Mouse (Mus musculus): Measurements from ENCODE around the gene Ociad1. TPM values are rescaled to one million over a fixed set of nuclear protein-coding genes. Genes with fewer than 3 reads are reported as not detected.
A peak's percentile ranks its signal among the peaks of the same experiment; 100 is the strongest.

Gene Ociad1
- polyA plus RNA-seq (2012; rRNA removed): 14.8 and 16.0 TPM in 2 replicates

DNA sequence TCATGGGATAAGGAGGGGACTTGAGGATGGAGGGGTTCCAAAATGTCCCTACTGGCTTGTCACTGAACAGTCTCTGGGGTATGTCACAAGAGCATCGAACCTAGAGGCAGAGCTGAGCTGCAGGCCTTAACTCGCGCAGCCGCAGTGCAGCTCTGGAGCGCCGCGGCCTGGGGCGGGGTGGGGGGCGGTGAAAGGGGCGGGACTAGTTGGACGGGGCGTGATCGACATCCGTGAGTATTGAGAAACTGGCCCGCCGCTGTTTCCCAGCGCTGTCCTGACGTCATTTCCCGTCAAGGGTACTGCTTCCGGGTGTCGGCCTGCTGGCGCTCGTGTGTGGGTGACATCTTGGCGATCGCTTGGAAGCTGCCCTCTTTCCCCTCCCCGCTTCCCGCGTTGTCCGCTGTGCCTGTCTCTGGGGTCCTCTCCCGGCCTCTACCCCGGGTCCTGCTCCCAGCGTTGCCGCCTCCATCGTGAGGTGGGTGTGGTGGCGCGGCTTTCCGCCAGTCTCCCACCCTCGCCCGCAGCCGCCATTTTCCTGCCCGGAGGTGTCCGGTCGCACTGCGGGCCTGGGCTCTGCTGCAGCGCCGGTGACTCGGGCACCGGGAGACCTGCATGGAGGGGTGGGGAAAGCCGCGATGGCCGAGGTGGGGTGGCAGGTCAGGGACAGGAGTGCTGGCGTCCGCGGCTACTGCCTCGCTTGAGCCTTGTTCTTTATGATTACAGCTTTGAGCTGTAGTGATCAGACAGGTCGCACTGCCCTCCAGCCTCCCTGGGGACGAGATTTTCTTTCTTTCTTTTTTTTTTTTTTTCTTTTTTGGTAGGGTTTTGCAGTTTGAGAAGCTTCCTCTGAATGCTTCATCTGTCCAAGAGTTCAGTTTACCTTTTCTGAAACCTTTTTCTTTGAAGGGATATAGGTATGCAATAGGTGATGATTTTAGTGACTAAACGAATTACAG, at the start of gene Ociad1:
TSS of gene Ociad1 (plus strand) at position 283 of the 956 bp plus-strand sequence.
- Histone ChIP-seq H3K4me1 (ENCODE audit: control insufficient read depth, insufficient read depth, insufficient read length, low read length) (peaks cover 5% of the 10 kb centered on the region; the same call in 1 of the 2 replicates), H3K27me3 (ENCODE audit: control insufficient read depth, insufficient read depth, low read length) (no peaks in the 10 kb centered on the region), H3K36me3 (ENCODE audit: control insufficient read depth, insufficient read depth, low read length) (peaks cover 15% of the 10 kb centered on the region), H3K4me3 (ENCODE audit: low read depth, low read length) (peak within 1 kb of the TSS; percentile 100), H3K27ac (ENCODE audit: insufficient read depth, low read depth, low read length) (peak within 1 kb of the TSS; percentile 93)
- peak; percentile 92 for TF ChIP-seq POLR2A (IDR thresholded peaks at IDR 0.05; ENCODE audit: low read depth, low read length)
- no peak for TF ChIP-seq CTCF (IDR thresholded peaks at IDR 0.05; ENCODE audit: extremely low read depth, insufficient read length, insufficient replicate concordance, low read depth, low read length)
- WGBS: 1% methylated on average over 58 of the region's 58 CpGs

DNA sequence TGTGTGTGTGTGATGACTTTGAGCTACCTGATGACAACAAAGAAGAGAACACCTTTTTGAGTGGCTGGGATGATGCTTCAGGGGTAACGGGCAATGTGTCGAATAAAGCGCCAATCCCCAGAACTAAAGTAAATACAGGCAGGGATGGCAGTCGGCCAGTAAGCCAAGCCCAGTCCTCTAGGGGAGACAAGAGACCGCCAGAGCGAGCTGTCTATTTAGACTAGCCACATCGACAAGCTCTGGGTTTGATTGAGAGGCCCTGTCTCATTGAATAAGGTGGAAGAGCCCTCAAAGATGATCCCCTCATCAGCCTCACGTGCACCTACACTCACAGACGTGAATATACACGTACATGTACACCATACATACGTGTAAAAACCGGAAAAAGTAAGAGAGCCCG, 48.2 kb upstream of the Ociad1 start:
- Histone ChIP-seq H3K4me1 (ENCODE audit: control insufficient read depth, insufficient read depth, insufficient read length, low read length) (peaks cover 11% of the 10 kb centered on the region), H3K4me3 (ENCODE audit: low read depth, low read length) (no peak overlapping the region), H3K27ac (ENCODE audit: insufficient read depth, low read depth, low read length) (no peak overlapping the region), H3K36me3 (ENCODE audit: control insufficient read depth, insufficient read depth, low read length) (0 out of 2 replicates have a peak, but pooled peaks cover 1% of the 10 kb centered on the region), H3K27me3 (ENCODE audit: control insufficient read depth, insufficient read depth, low read length) (no peaks in the 10 kb centered on the region)
- 35% methylated on average over 13 of the region's 13 CpGs for WGBS
- TF ChIP-seq POLR2A (IDR thresholded peaks at IDR 0.05; ENCODE audit: low read depth, low read length): no peak
- TF ChIP-seq CTCF (IDR thresholded peaks at IDR 0.05; ENCODE audit: extremely low read depth, insufficient read length, insufficient replicate concordance, low read depth, low read length): no peak

DNA sequence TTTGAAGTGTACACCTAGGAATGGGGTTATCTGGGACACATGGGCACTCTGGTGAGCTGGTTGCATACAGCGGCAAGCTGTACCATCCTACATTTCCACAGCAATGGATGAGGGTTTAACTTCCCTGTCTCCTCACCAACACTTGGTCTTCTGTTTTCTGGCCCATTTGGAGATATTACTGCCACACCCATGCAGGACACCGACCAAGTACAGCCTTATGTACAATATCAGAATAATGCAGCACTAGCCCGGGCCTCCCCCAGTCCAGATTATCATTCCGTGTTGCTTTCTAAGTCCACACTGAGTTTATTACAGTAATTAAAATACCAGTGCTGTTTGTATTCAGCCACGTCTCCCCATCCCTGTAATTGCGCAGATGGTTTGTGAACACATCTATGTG, 46.2 kb upstream of the Ociad1 start:
- Histone ChIP-seq H3K27ac (ENCODE audit: insufficient read depth, low read depth, low read length) (no peak overlapping the region), H3K4me1 (ENCODE audit: control insufficient read depth, insufficient read depth, insufficient read length, low read length) (peaks cover 13% of the 10 kb centered on the region), H3K36me3 (ENCODE audit: control insufficient read depth, insufficient read depth, low read length) (peaks cover 1% of the 10 kb centered on the region), H3K27me3 (ENCODE audit: control insufficient read depth, insufficient read depth, low read length) (no peaks in the 10 kb centered on the region), H3K4me3 (ENCODE audit: low read depth, low read length) (no peak overlapping the region)
- 46% methylated on average over 6 of the region's 6 CpGs for WGBS
- TF ChIP-seq CTCF (IDR thresholded peaks at IDR 0.05; ENCODE audit: extremely low read depth, insufficient read length, insufficient replicate concordance, low read depth, low read length) (no peak), POLR2A (IDR thresholded peaks at IDR 0.05; ENCODE audit: low read depth, low read length) (no peak)

DNA sequence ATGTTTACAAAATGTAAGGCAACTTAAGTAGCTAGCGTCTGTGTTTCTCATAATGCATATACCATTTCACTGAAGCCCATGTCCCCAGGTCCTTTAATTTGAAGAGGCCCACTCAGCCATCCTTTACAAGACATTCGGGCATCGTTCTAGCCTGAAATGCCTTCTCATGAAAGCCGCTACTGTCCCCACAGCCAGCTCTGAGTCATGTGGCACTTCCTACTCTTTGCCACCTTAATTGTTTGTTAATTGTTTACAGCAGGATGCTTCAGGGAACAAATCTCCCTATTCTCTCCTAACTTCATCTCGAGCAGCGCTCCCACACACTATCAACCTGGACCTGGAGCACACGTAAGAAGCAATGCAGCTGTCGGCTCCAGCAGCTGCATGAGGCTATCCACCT, 44.4 kb upstream of the Ociad1 start:
- TF ChIP-seq POLR2A (IDR thresholded peaks at IDR 0.05; ENCODE audit: low read depth, low read length) (no peak), CTCF (IDR thresholded peaks at IDR 0.05; ENCODE audit: extremely low read depth, insufficient read length, insufficient replicate concordance, low read depth, low read length) (no peak)
- 80% methylated on average over 8 of the region's 8 CpGs for WGBS

DNA sequence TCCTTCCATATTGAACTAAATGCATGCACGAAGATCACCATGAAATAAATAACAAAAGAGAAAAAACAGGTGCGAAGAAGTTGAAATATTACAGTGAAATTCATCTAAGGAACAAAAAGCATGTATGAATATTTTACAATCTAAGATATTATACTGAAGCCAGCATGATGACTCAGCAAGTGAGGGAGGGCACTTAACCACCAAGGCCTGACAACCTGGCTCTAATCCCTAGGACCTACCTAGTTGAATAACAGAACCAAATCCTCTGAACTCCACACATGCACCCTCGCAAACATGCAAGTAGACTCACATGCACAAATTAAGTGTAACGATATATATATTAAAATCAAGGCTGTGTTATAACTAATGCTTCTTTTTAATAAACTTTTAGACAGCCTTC, 43.2 kb upstream of the Ociad1 start:
- no peak overlapping the region for H3K27ac ChIP-seq (ENCODE audit: insufficient read depth, low read depth, low read length)
- WGBS: 96% methylated on average over 4 of the region's 4 CpGs
- H3K27me3 ChIP-seq (ENCODE audit: control insufficient read depth, insufficient read depth, low read length): no peaks in the 10 kb centered on the region
- no peak overlapping the region for H3K4me3 ChIP-seq (ENCODE audit: low read depth, low read length)
- TF ChIP-seq POLR2A (IDR thresholded peaks at IDR 0.05; ENCODE audit: low read depth, low read length) (no peak), CTCF (IDR thresholded peaks at IDR 0.05; ENCODE audit: extremely low read depth, insufficient read length, insufficient replicate concordance, low read depth, low read length) (no peak)
- H3K4me1 ChIP-seq (ENCODE audit: control insufficient read depth, insufficient read depth, insufficient read length, low read length): peaks cover 15% of the 10 kb centered on the region
- H3K36me3 ChIP-seq (ENCODE audit: control insufficient read depth, insufficient read depth, low read length): peaks cover 1% of the 10 kb centered on the region

More for the DNA sequence above, 44.4 kb upstream of the Ociad1 start:
- no peak overlapping the region for H3K27ac ChIP-seq (ENCODE audit: insufficient read depth, low read depth, low read length)
- H3K4me3 ChIP-seq (ENCODE audit: low read depth, low read length): no peak overlapping the region
- H3K4me1 ChIP-seq (ENCODE audit: control insufficient read depth, insufficient read depth, insufficient read length, low read length): peaks cover 15% of the 10 kb centered on the region
- peaks cover 1% of the 10 kb centered on the region for H3K36me3 ChIP-seq (ENCODE audit: control insufficient read depth, insufficient read depth, low read length)
- H3K27me3 ChIP-seq (ENCODE audit: control insufficient read depth, insufficient read depth, low read length): no peaks in the 10 kb centered on the region

DNA sequence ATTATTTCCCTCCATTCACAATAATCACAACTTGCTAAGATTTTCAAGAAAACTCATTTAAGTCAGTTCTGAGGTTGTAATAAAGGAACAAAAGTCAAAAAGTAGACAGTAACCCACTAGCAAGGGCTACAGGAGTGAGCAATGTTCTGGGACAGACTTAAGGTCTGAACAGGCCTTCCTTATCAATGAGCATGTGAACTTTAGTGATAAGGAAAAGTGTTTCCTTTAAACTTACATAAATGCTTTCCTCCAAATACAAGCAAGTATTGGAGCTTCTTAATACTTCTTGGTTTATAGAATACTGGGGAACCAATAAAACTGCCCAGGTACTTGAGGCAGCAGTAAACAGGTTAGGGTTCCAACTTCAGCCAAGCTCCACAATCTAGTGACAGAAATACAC, 39.8 kb upstream of the Ociad1 start:
- Histone ChIP-seq H3K27me3 (ENCODE audit: control insufficient read depth, insufficient read depth, low read length) (no peaks in the 10 kb centered on the region), H3K4me1 (ENCODE audit: control insufficient read depth, insufficient read depth, insufficient read length, low read length) (peaks cover 9% of the 10 kb centered on the region; the same call in 1 of the 2 replicates), H3K4me3 (ENCODE audit: low read depth, low read length) (no peak overlapping the region), H3K36me3 (ENCODE audit: control insufficient read depth, insufficient read depth, low read length) (peaks cover 1% of the 10 kb centered on the region), H3K27ac (ENCODE audit: insufficient read depth, low read depth, low read length) (peak overlapping the region; percentile 72)
- TF ChIP-seq CTCF (IDR thresholded peaks at IDR 0.05; ENCODE audit: extremely low read depth, insufficient read length, insufficient replicate concordance, low read depth, low read length) (no peak), POLR2A (IDR thresholded peaks at IDR 0.05; ENCODE audit: low read depth, low read length) (no peak)

DNA sequence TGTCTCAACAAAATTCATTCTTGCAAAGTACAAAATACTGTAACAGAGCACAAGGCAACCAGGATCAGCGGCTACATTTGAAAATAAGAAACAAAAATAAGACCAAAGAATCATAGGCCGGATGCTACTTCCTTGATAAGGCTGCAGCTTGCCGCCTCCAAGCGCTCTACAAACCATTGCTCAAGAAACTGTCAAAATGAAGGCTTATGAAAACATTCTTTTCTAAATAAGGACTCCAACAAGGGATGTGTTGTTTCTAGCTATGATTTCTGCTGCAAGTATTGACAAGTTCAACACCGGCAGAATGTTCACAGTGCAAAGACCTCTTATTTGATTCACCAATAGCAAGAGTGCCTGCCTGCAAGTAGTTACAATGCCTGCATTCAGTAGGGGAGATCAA, 37.9 kb upstream of the Ociad1 start:
- H3K4me1 ChIP-seq (ENCODE audit: control insufficient read depth, insufficient read depth, insufficient read length, low read length): peaks cover 9% of the 10 kb centered on the region; the same call in 1 of the 2 replicates
- H3K27ac ChIP-seq (ENCODE audit: insufficient read depth, low read depth, low read length): peak overlapping the region; percentile 82
- no peaks in the 10 kb centered on the region for H3K27me3 ChIP-seq (ENCODE audit: control insufficient read depth, insufficient read depth, low read length)
- no peak for TF ChIP-seq CTCF (IDR thresholded peaks at IDR 0.05; ENCODE audit: extremely low read depth, insufficient read length, insufficient replicate concordance, low read depth, low read length)
- no peak for TF ChIP-seq POLR2A (IDR thresholded peaks at IDR 0.05; ENCODE audit: low read depth, low read length)
- H3K36me3 ChIP-seq (ENCODE audit: control insufficient read depth, insufficient read depth, low read length): no peaks in the 10 kb centered on the region; the same call in none of the 2 replicates
- no peak overlapping the region; the same call in 1 of the 2 replicates for H3K4me3 ChIP-seq (ENCODE audit: low read depth, low read length)
- WGBS: 5% methylated on average over 5 of the region's 5 CpGs
